Mouse (Mus musculus): ENCODE data around the gene Mobp.

DNA sequence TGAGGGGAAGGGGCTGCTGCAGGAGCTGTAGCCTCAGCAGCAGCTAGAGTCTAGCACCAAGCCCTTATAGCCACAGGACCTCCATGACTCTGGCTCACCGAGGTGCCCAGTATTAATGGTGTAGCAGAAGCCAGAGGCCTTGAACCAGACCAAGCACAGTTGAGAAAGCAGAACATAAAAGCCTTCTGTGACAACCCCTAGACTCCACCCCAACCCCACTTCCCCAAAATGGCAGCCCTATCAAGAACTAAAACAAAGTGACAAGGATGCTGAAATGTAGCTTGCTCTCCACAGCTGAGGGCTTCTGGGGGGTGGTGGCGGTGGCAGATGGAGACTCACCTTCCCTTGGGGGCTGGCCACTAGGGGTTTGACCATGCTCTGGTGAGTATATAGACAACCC is 48.3 kb upstream of the Mobp start:
- TF ChIP-seq POLR2A (IDR thresholded peaks at IDR 0.05; ENCODE audit: low read depth, low read length) = no peak
- TF ChIP-seq ZNF384 (IDR thresholded peaks at IDR 0.05; ENCODE audit: low read depth, low read length) = no peak
- no peak for TF ChIP-seq CHD2 (IDR thresholded peaks at IDR 0.05; ENCODE audit: low read length)
- TF ChIP-seq NELFE (IDR thresholded peaks at IDR 0.05; ENCODE audit: low read depth, low read length) = no peak

All from CH12.LX (cell line).